Mouse (Mus musculus) Patski (cell line): Measurements from ENCODE around the gene Mafb. TPM values are rescaled to one million over a fixed set of nuclear protein-coding genes. Genes with fewer than 3 reads are reported as not detected.
A peak's percentile ranks its signal among the peaks of the same experiment; 100 is the strongest.

ENCODE experiments used
- ATAC-seq: fragments of 100-300 bp; one replicate; pipeline ENCODE4 v1.8.0; 2021
- CTCF ChIA-PET: fragments of 350-600 bp; sonication (Branson Sonifier 250); formaldehyde crosslinking; loops from one replicate; lab custom pipeline; 2022; ENCODE audit warnings: inconsistent platforms; lab: Charles Lee
- POLR2A ChIA-PET: fragments of 350-600 bp; sonication (Branson Sonifier 250); formaldehyde crosslinking; loops from one replicate; lab custom pipeline; 2022; ENCODE audit warnings: antibody characterized with exemption, inconsistent platforms; lab: Charles Lee
- DNase-seq: peaks from one replicate; pipeline ENCODE4 v3.0.0-alpha.2; 2011; ENCODE audit warnings: low read depth, low spot score
- H3K27me3 ChIP-seq: fragments of 371-371 bp; one replicate; pipeline ENCODE4 v1.5.1; 2021
- CTCF ChIP-seq: fragments of 100-300 bp; IDR thresholded peaks from one replicate; pipeline ENCODE4 v1.5.1; 2021
- in situ Hi-C: fragments of 300-500 bp; cut with MboI; formaldehyde crosslinking; loops from 3 replicates; pipeline ENCODE4 v1.11.1; 2018; ENCODE audit warnings: low pct_unique_long_range_greater_than_20kb, mixed read lengths
- polyA plus RNA-seq: library from polyadenylated mRNA; unstranded; gene quantifications from one replicate; pipeline ENCODE4 v1.2.3, GENCODE M21; 2021

Gene Mafb
- polyA plus RNA-seq, 1 experiment from 2014 or later: 11.8 TPM

DNA sequence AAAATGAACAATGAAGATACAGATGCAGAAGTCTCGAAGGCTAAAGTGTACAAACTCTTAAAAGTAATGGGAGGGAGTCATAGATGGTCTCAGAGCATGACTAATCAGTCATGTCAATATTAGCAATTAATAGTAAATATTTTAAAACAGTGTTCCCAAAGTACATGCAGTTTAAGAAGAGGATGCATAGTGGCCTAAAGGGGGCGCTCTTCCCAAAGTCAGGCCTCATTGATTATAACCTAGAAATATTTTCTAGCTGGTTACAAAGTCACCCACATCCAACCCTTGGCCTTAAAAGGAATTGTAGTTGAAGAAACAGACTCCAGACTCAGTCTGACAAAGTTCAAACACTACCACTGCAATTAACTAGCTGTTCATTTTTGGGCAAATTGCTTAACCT, 12.5 kb downstream of the Mafb start:
- no peak for DNase-seq
- ChIA-PET CTCF (interaction anchor here (0.6 to 1.8 kb wide), 4 partner anchors 8 to 445 kb away, joined by 3 to 5 read pairs (median 4); no protein-coding TSS in a partner anchor), POLR2A (no interaction called here)
- H3K27me3 ChIP-seq: no peaks in the 10 kb centered on the region
- no peak for TF ChIP-seq CTCF
- ATAC-seq: no peak
- in situ Hi-C loops: loop anchor here (25.0 kb wide), 1 partner anchor 717 kb away; no protein-coding TSS in a partner anchor

DNA sequence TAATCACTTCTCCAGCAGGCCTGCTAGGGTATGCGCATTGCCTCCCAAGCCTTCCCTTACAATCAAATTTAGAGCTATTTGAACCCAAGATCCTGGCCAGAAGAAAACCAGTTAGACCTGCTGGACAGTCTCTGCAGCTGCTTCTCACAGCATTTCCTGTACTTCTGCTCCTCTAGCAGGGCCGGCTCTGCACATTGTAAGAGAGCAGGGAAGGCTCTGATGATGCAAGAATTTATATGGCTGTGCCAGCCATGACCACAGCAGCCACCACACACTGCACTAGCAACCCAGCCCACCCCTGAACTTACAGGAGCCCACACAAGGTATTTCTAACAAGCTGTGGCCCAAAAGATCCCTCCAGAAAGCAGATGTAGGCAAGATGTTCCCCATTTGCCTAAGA, 13.3 kb downstream of the Mafb start:
- in situ Hi-C loops: loop anchor here (25.0 kb wide), 1 partner anchor 716 kb away; no protein-coding TSS in a partner anchor
- DNase-seq: no peak
- ChIA-PET POLR2A (no interaction called here), CTCF (interaction anchor here (1.4 to 1.8 kb wide), 2 partner anchors 9 to 225 kb away, joined by 4 to 5 read pairs; no protein-coding TSS in a partner anchor)
- ATAC-seq: no peak
- H3K27me3 ChIP-seq: no peaks in the 10 kb centered on the region
- TF ChIP-seq CTCF: no peak

DNA sequence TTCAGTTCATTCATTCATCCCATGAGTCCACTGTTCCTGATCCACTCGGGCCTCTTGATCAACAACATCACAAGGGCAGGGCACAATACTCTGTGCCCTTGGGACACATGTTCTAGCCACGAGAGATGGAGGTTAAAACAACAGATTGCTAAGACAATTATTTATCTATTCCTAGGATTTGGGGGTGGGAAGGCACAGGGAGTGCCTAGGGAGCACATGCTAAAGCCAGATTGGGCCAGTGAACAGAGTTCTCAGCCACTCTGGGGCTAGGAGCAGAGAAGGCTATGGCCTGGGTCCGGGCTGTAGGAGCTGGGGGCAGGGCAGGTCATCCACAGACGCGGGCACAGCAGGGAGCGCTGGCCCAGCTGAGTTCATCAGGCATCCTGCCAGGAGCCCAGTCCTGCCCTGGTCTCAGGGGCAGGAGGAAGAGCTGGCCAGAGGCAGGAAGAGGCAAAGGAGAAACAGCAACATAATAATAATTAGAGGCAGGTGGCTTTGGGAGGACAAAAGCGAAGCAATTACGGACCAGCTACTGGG, 15.8 kb downstream of the Mafb start:
- POLR2A ChIA-PET: interaction anchor here (0.6 kb wide), 1 partner anchor 180 kb away, joined by 3 read pairs; no protein-coding TSS in a partner anchor
- DNase-seq (no peak), ATAC-seq (peak; percentile 56)
- CTCF ChIA-PET: interaction anchor here (2.6 kb wide), 1 partner anchor 13 kb away, joined by 7 read pairs; no protein-coding TSS in a partner anchor
- TF ChIP-seq CTCF: no peak
- H3K27me3 ChIP-seq: no peaks in the 10 kb centered on the region
- in situ Hi-C loops: loop anchor here (25.0 kb wide), 1 partner anchor 714 kb away; no protein-coding TSS in a partner anchor

DNA sequence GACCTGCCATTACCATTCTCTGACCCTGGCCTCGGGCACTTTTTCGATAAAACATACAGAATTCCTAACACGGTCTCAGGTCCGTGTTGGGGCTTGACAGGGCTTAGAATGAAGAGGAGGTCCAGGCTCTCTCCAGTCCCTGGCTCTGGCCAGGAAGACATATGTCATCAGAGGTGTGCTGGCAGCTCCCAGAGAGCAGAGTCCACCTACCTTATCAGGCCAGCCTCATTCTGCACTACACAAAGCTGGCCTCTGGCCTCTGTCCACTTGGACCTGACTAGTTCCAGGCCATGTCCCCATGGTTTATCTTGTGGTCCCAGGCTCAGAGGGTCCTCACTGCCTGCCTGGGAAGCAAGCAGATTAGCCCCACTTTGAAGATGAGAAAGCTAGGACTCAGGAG, 17.3 kb downstream of the Mafb start:
- DNase-seq (no peak), ATAC-seq (no peak)
- H3K27me3 ChIP-seq: no peaks in the 10 kb centered on the region
- TF ChIP-seq CTCF: no peak
- CTCF ChIA-PET: no interaction called here
- in situ Hi-C loops: no loop called here
- POLR2A ChIA-PET: no interaction called here

DNA sequence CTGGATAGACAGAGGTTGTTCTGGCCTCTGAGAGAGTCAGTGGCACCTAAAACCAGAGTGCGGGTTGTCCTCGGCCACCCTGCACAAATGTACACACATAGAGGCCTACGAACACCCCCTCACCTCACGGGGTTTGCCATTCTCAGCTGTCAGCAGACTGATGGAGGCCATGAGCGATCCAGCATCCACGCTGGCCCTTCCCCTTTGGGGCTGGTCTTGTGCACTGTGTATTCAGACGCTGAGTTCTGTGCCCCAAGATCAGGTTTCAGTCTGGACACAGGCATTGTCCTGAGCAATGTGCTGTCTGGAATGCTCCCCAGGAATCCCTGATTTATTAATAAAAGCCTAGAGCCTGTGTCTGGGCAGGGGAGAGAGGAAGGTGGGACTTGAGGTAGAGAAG, 18.1 kb downstream of the Mafb start:
- POLR2A ChIA-PET: no interaction called here
- no peak for DNase-seq
- ATAC-seq: no peak
- H3K27me3 ChIP-seq: no peaks in the 10 kb centered on the region
- CTCF ChIA-PET: interaction anchor here (1.4 kb wide), 1 partner anchor 10 kb away, joined by 4 read pairs; no protein-coding TSS in a partner anchor
- no peak for TF ChIP-seq CTCF
- in situ Hi-C loops: no loop called here

DNA sequence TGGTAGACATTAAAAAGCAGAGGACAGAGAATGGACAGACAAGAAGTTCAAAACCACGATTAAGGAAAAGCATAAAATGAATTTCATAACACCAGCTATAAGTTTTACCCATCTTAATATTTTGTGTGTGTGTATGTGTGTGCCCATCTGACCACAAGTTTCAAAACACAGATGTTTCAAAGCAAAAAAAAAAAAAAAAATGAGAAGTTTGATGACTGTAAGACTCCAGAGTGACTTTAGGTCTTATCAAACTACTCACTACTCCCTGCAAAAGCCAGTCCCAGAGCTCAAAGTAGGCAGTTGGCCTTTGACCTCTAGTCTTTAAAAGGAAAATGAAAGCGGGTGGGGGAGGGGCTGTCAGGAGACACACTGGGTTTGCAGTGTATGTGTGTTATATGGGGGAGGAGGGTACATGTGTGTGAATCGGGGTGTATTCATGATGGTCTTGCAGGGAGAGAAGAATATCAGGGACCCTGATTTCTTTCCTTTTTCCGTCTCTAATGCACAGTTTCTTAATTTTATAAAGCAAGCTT, 18.7 kb downstream of the Mafb start:
- ATAC-seq (no peak), DNase-seq (no peak)
- no peak for TF ChIP-seq CTCF
- ChIA-PET CTCF (interaction anchor here (1.4 kb wide), 1 partner anchor 9 kb away, joined by 4 read pairs; no protein-coding TSS in a partner anchor), POLR2A (interaction anchor here (0.6 kb wide), 1 partner anchor 179 kb away, joined by 3 read pairs; no protein-coding TSS in a partner anchor)
- in situ Hi-C loops: no loop called here
- no peaks in the 10 kb centered on the region for H3K27me3 ChIP-seq

DNA sequence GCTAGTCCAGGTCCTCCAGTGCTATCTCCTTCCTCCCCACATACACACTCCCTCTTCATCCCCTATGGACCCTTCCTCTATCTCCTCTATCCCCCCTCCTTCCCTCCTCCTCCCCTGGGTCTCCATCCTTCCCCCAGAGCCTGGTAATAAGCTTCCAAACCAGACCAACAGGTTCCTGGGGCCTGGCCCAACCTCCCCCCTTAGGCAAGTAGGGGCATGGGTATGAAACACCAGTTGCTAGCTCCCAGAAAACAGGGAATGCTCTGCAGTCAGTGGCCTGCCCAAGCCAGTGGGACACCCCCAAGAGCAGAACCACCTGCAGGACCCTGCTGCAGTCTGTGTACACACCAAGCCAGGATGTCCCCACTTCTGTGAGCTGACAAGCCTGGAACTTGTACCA, 21.2 kb downstream of the Mafb start:
- CTCF ChIA-PET: no interaction called here

DNA sequence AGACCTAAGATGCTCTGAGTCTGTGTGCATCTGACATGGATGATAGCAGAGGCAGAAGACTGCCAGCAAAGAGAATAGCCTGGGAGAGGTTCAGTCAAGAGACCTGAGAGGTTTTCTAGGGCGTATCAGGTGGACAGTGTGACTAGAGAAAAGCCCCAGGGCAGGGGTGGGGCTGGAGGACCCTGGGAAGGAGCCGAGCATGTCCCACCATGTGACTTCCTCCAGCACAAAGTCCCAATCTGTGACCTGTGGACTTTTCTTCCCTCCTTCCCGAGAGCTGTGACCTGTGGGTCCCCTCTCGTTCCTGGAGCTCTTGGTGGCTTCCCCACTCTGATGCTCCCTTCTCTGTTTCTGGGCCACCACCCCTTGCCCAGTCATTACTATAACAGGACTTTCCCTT, 26.7 kb downstream of the Mafb start:
- no peaks in the 10 kb centered on the region for H3K27me3 ChIP-seq
- ATAC-seq (no peak), DNase-seq (no peak)
- no peak for TF ChIP-seq CTCF
- in situ Hi-C loops: no loop called here
- POLR2A ChIA-PET: interaction anchor here (0.7 kb wide), 1 partner anchor 248 kb away, joined by 5 read pairs; no protein-coding TSS in a partner anchor
- CTCF ChIA-PET: no interaction called here

More for the DNA sequence above, 21.2 kb downstream of the Mafb start:
- H3K27me3 ChIP-seq: no peaks in the 10 kb centered on the region
- ATAC-seq: no peak
- POLR2A ChIA-PET: no interaction called here
- no peak for TF ChIP-seq CTCF
- DNase-seq: no peak
- in situ Hi-C loops: no loop called here

DNA sequence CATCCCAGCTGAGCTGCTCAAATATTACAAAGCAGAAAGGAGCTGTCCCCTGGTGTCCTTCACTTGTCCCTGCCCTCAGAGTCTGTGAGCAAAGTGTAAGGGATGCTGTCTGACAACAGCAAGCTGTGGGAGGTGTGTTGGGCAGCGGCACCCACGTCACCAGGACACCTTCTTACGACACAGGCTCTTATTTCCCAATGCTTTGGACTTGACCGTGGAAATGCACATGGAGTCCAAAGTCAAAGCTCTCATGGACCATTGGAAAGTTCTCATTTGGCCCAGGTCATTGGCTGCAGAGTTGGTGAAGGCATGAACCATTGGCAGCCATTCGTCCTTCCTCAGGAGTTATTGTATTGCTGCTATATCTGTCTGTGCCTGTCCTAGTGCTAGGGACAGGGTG, 27.3 kb downstream of the Mafb start:
- H3K27me3 ChIP-seq: no peaks in the 10 kb centered on the region
- ChIA-PET CTCF (interaction anchor here (1.0 to 2.3 kb wide), 2 partner anchors 9 to 12 kb away, joined by 4 to 7 read pairs; no protein-coding TSS in a partner anchor), POLR2A (no interaction called here)
- in situ Hi-C loops: no loop called here
- TF ChIP-seq CTCF: no peak
- DNase-seq (no peak), ATAC-seq (no peak)

DNA sequence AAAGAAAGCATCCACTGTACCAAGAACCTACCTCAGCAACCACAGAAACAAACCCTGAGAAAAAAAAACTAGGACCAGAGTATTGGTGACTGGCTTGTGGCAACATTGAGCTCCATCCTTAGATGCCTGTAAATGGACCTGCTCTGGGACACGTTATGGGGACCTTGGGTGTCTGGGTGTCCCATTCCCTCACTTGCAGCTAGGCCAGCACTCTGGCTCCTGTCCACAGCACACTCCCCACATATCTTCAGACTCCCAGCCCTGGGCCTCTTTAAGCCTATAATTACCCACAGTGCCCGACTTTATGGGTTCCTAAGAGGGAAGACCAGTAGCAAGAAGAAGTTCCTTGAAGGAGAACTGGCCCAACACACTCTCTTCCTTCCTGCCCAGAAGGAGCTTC, 30.8 kb downstream of the Mafb start:
- in situ Hi-C loops: no loop called here
- no peak for TF ChIP-seq CTCF
- no peaks in the 10 kb centered on the region for H3K27me3 ChIP-seq
- DNase-seq: no peak
- ChIA-PET CTCF (interaction anchor here (0.8 to 1.6 kb wide), 3 partner anchors 11 to 28 kb away, joined by 3 to 4 read pairs (median 3); no protein-coding TSS in a partner anchor), POLR2A (no interaction called here)
- no peak for ATAC-seq

DNA sequence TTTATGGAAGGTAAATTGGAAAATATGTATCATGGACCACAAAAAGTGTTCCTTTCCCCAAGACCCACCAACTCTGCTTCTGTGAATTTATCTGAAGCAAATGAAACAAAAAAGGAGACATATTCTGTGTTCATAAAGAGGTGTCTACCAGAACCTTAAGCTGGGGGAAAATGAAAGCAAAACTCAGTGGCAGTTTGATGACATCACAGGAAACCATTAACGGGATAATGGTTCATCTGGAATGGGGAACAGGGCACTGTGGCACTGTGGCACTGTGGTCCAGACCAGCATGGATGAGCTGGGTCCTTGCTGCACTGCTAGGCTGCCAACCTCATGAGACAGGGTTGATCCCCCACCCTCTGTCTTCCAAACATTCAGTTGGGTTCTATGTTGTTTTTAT, 31.8 kb downstream of the Mafb start:
- no peaks in the 10 kb centered on the region for H3K27me3 ChIP-seq
- in situ Hi-C loops: no loop called here
- no peak for ATAC-seq
- TF ChIP-seq CTCF: no peak
- CTCF ChIA-PET: no interaction called here
- no peak for DNase-seq
- POLR2A ChIA-PET: no interaction called here
